Mouse (Mus musculus) heart, postnatal 0 days (tissue): Measurements from ENCODE around the gene Rex2.
"Not testable (repeated sequence)": the region's sequence is repeated elsewhere in the genome, so short reads cannot be mapped to it uniquely, and the experiment has no call there.

Experiments
- CTCF ChIP-seq: IDR thresholded peaks from 2 replicates; pipeline ENCODE4 v1.5.1; 2016; ENCODE audit warnings: antibody characterized with exemption, control low read depth, low read depth
- EP300 ChIP-seq: IDR thresholded peaks from 2 replicates; pipeline ENCODE4 v1.6.1; 2016; ENCODE audit warnings: antibody characterized with exemption, low read depth

- not testable (repeated sequence) for TF ChIP-seq CTCF, EP300
These were observed 3.2 kb upstream of the Rex2 start for GRCm38 (mm10) chr4:147018400-147018799.
